ENCODE assay signal across 25 mouse cellular contexts in the genomic region with DNA sequence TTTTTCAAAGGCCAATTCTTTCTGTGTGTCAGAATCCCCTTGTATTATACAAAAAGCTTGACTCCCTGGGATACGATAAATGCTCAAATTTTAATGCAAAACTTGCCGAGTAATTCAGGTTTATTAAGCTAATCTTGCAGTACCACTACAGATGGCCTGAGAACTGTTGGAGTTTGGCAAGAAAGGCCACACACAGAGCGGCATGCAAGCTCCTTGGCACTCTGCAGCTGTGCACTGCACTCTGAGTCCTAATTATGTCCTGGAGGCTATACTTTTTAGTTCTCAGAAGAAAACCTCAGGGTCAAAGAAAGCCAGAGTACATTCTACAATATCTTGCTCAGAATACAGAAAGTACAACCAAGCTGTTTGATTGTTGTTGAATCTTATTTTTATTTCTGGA.
DNase-seq lines count a peak whose midpoint lies in the region; ATAC-seq lines count a peak whose summit lies in the region.
"Had no signal": no experiment of that assay in that cellular context is flagged by ENCODE, and none has a peak within 500 bp of the region (broad histone marks: within the 10 kb centered on the region; RNA-seq: fewer than 3 reads in every experiment).

No protein-coding gene starts in this region.

- no peak overlapping the region for H3K27ac ChIP-seq in forebrain, embryonic 14.5 days (ENCODE audit: low read depth, low read length)
- H3K27ac ChIP-seq in forebrain, embryonic 15.5 days (replicated peaks): no peak overlapping the region
- H3K27ac ChIP-seq in midbrain, embryonic 14.5 days (replicated peaks; ENCODE audit: low read depth, low read length): no peak overlapping the region
- H3K27ac ChIP-seq in midbrain, embryonic 11.5 days (ENCODE audit: low read depth, low read length): no peak overlapping the region
- H3K27ac ChIP-seq in kidney, embryonic 14.5 days (ENCODE audit: low read depth, low read length): no peak overlapping the region
- H3K27ac ChIP-seq: embryonic facial prominence, embryonic 13.5 days; layer of hippocampus, adult 2 months; liver, embryonic 12.5 days had no signal

- no peak overlapping the region for H3K4me3 ChIP-seq in forebrain, embryonic 14.5 days (ENCODE audit: low read depth, low read length)
- no peak overlapping the region for H3K4me3 ChIP-seq in forebrain, embryonic 15.5 days
- no peak overlapping the region for H3K4me3 ChIP-seq in midbrain, embryonic 14.5 days (replicated peaks; ENCODE audit: low read depth, low read length)
- no peak overlapping the region for H3K4me3 ChIP-seq in midbrain, embryonic 11.5 days (ENCODE audit: low read depth, low read length)
- H3K4me3 ChIP-seq in kidney, embryonic 14.5 days (ENCODE audit: low read length): no peak overlapping the region
- H3K4me3 ChIP-seq: embryonic facial prominence, embryonic 13.5 days; heart, embryonic 12.5 days; layer of hippocampus, adult 2 months; liver, embryonic 12.5 days; megakaryocyte, embryonic 14.5 days; myocyte had no signal

- no peak overlapping the region for H3K9ac ChIP-seq in forebrain, embryonic 14.5 days (ENCODE audit: low read length)
- H3K9ac ChIP-seq in forebrain, embryonic 15.5 days (replicated peaks): no peak overlapping the region
- no peak overlapping the region for H3K9ac ChIP-seq in midbrain, embryonic 14.5 days (replicated peaks; ENCODE audit: low read length)
- H3K9ac ChIP-seq in midbrain, embryonic 11.5 days (ENCODE audit: low read length): no peak overlapping the region
- no peak overlapping the region for H3K9ac ChIP-seq in kidney, embryonic 14.5 days (ENCODE audit: low read depth, low read length)
- H3K9ac ChIP-seq: embryonic facial prominence, embryonic 13.5 days; heart, embryonic 12.5 days; liver, embryonic 12.5 days had no signal

- no peak overlapping the region for H3K4me2 ChIP-seq in forebrain, embryonic 14.5 days (ENCODE audit: low read length)
- H3K4me2 ChIP-seq in forebrain, embryonic 15.5 days (replicated peaks): no peak overlapping the region
- no peak overlapping the region for H3K4me2 ChIP-seq in midbrain, embryonic 14.5 days (ENCODE audit: low read length)
- no peak overlapping the region for H3K4me2 ChIP-seq in midbrain, embryonic 11.5 days
- no peak overlapping the region for H3K4me2 ChIP-seq in kidney, embryonic 14.5 days (replicated peaks; ENCODE audit: low read depth, low read length)
- H3K4me2 ChIP-seq: embryonic facial prominence, embryonic 13.5 days; heart, embryonic 12.5 days; liver, embryonic 12.5 days had no signal

- H3K9me3 ChIP-seq in forebrain, embryonic 14.5 days (replicated peaks; ENCODE audit: control insufficient read depth, low read length): no peaks in the 10 kb centered on the region
- no peaks in the 10 kb centered on the region for H3K9me3 ChIP-seq in forebrain, embryonic 15.5 days
- no peaks in the 10 kb centered on the region for H3K9me3 ChIP-seq in midbrain, embryonic 14.5 days (ENCODE audit: control insufficient read depth, low read length)
- no peaks in the 10 kb centered on the region for H3K9me3 ChIP-seq in midbrain, embryonic 11.5 days (ENCODE audit: control insufficient read depth, low read length)
- no peaks in the 10 kb centered on the region for H3K9me3 ChIP-seq in kidney, embryonic 14.5 days (ENCODE audit: control insufficient read depth, low read length)
- H3K9me3 ChIP-seq: embryonic facial prominence, embryonic 13.5 days; liver, embryonic 12.5 days had no signal

- no peaks in the 10 kb centered on the region for H3K4me1 ChIP-seq in forebrain, embryonic 14.5 days (ENCODE audit: control insufficient read depth, insufficient read depth, low read length)
- no peaks in the 10 kb centered on the region for H3K4me1 ChIP-seq in forebrain, embryonic 15.5 days
- no peaks in the 10 kb centered on the region for H3K4me1 ChIP-seq in midbrain, embryonic 14.5 days (ENCODE audit: control insufficient read depth, insufficient read depth, low read length)
- H3K4me1 ChIP-seq in midbrain, embryonic 11.5 days (ENCODE audit: control insufficient read depth, insufficient read depth, low read length): no peaks in the 10 kb centered on the region
- no peaks in the 10 kb centered on the region for H3K4me1 ChIP-seq in kidney, embryonic 14.5 days (ENCODE audit: control insufficient read depth, insufficient read depth, low read length)
- H3K4me1 ChIP-seq: embryonic facial prominence, embryonic 13.5 days; heart, embryonic 12.5 days; liver, embryonic 12.5 days; megakaryocyte, embryonic 14.5 days had no signal

- ATAC-seq in cerebellum, adult (ENCODE audit: insufficient number of reproducible peaks, low FRiP score, low TSS enrichment): no peak; the same call in 1 of the 2 replicates
- peak; percentile 37; the same call in 1 of the 2 replicates for ATAC-seq in forebrain, embryonic 14.5 days
- no peak for ATAC-seq in forebrain, embryonic 15.5 days (replicated peaks)
- ATAC-seq in midbrain, embryonic 14.5 days (ENCODE audit: low FRiP score, low TSS enrichment): no peak
- ATAC-seq in midbrain, embryonic 11.5 days (ENCODE audit: low FRiP score): no peak
- no peak for ATAC-seq in kidney, embryonic 14.5 days (ENCODE audit: low FRiP score, low TSS enrichment)
- ATAC-seq: activated CD4-positive, CD25-positive, alpha-beta regulatory T cell, adult 4 months; liver, embryonic 12.5 days had no signal

- H3K27me3 ChIP-seq in forebrain, embryonic 14.5 days (replicated peaks; ENCODE audit: control insufficient read depth, insufficient read depth, low read length): no peaks in the 10 kb centered on the region
- no peaks in the 10 kb centered on the region for H3K27me3 ChIP-seq in forebrain, embryonic 15.5 days
- H3K27me3 ChIP-seq in midbrain, embryonic 14.5 days (ENCODE audit: control insufficient read depth, insufficient read depth, low read length): no peaks in the 10 kb centered on the region
- H3K27me3 ChIP-seq in midbrain, embryonic 11.5 days (ENCODE audit: control insufficient read depth, insufficient read depth, low read length): no peaks in the 10 kb centered on the region
- no peaks in the 10 kb centered on the region for H3K27me3 ChIP-seq in kidney, embryonic 14.5 days (ENCODE audit: control insufficient read depth, insufficient read depth, low read length)
- H3K27me3 ChIP-seq: embryonic facial prominence, embryonic 13.5 days; heart, embryonic 12.5 days; liver, embryonic 12.5 days; megakaryocyte, embryonic 14.5 days had no signal

- peak; percentile 8 for DNase-seq in cerebellum, adult 9-11 months
- DNase-seq in forebrain, embryonic 14.5 days (ENCODE audit: low spot score): peak; percentile 19
- peak; percentile 13 for DNase-seq in midbrain, embryonic 14.5 days
- no peak for DNase-seq in midbrain, embryonic 11.5 days (ENCODE audit: low spot score, missing footprints)
- DNase-seq: adrenal gland, postnatal 10 days; gastrocnemius, postnatal 10 days; heart, adult 11 months; heart, postnatal 14 days; kidney, adult 2 months; kidney, postnatal 14 days; lung, adult 2 months; right cerebral cortex, postnatal 14 days; spleen, adult 18-20 months; thymus, postnatal 25 days had no signal

- 36% methylated on average over 3 of the region's 3 CpGs for WGBS in forebrain, embryonic 14.5 days
- WGBS in forebrain, embryonic 15.5 days: 36% methylated on average over 3 of the region's 3 CpGs
- 65% methylated on average over 3 of the region's 3 CpGs for WGBS in midbrain, embryonic 14.5 days
- WGBS in midbrain, embryonic 11.5 days: 63% methylated on average over 3 of the region's 3 CpGs
- WGBS in kidney, embryonic 14.5 days: 84% methylated on average over 3 of the region's 3 CpGs

- no peaks in the 10 kb centered on the region for H3K36me3 ChIP-seq in forebrain, embryonic 14.5 days (ENCODE audit: control insufficient read depth, insufficient read depth, low read length)
- no peaks in the 10 kb centered on the region for H3K36me3 ChIP-seq in forebrain, embryonic 15.5 days
- H3K36me3 ChIP-seq in midbrain, embryonic 14.5 days (ENCODE audit: control insufficient read depth, insufficient read depth, low read length): no peaks in the 10 kb centered on the region
- no peaks in the 10 kb centered on the region for H3K36me3 ChIP-seq in midbrain, embryonic 11.5 days (ENCODE audit: control insufficient read depth, insufficient read depth, low read length)
- no peaks in the 10 kb centered on the region for H3K36me3 ChIP-seq in kidney, embryonic 14.5 days (ENCODE audit: control insufficient read depth, insufficient read depth, low read length)
- H3K36me3 ChIP-seq: embryonic facial prominence, embryonic 13.5 days; G1E; heart, embryonic 12.5 days; liver, embryonic 12.5 days had no signal
